Mouse (Mus musculus): Measurements from ENCODE around the gene Rgl1.

Rgl1 gene

GRCm38 (mm10) chr1:152713924-152714323 is 52.2 kb downstream of the Rgl1 start:
- no peak for DNase-seq

GRCm38 (mm10) chr1:152711037-152711436 is 55.1 kb downstream of the Rgl1 start:
- DNase-seq, result no peak

- DNase-seq, result no peak
These were observed 58.6 kb downstream of the Rgl1 start for GRCm38 (mm10) chr1:152707560-152707959.

GRCm38 (mm10) chr1:152703941-152704340 is 62.2 kb downstream of the Rgl1 start:
- no peak for DNase-seq

GRCm38 (mm10) chr1:152702920-152703319 is 63.2 kb downstream of the Rgl1 start:
- DNase-seq, result no peak

GRCm38 (mm10) chr1:152701066-152701465 is 65.1 kb downstream of the Rgl1 start:
- no peak for DNase-seq

GRCm38 (mm10) chr1:152697341-152697740 is 68.8 kb downstream of the Rgl1 start:
- DNase-seq, result no peak

- DNase-seq, result no peak
These were observed 70.7 kb downstream of the Rgl1 start for GRCm38 (mm10) chr1:152695491-152695890.

GRCm38 (mm10) chr1:152689968-152690367 is 76.2 kb downstream of the Rgl1 start:
- no peak for DNase-seq

- no peak for DNase-seq
These were observed 78.4 kb downstream of the Rgl1 start for GRCm38 (mm10) chr1:152687733-152688181.

- DNase-seq, result no peak
These were observed 78.9 kb downstream of the Rgl1 start for GRCm38 (mm10) chr1:152687099-152687730.

GRCm38 (mm10) chr1:152685531-152685930 is 80.6 kb downstream of the Rgl1 start:
- DNase-seq, result no peak

- no peak for DNase-seq
These were observed 83.6 kb downstream of the Rgl1 start for GRCm38 (mm10) chr1:152682368-152683194.

- no peak for DNase-seq
These were observed 84.3 kb downstream of the Rgl1 start for GRCm38 (mm10) chr1:152681676-152682367.

- DNase-seq, result no peak
These were observed 85.0 kb downstream of the Rgl1 start for GRCm38 (mm10) chr1:152681116-152681515.

- DNase-seq, result no peak
These were observed 87.7 kb downstream of the Rgl1 start for GRCm38 (mm10) chr1:152678451-152678850.

GRCm38 (mm10) chr1:152677482-152678211 is 88.5 kb downstream of the Rgl1 start:
- no peak for DNase-seq

- no peak for DNase-seq
These were observed 96.5 kb downstream of the Rgl1 start for GRCm38 (mm10) chr1:152669446-152670180.

GRCm38 (mm10) chr1:152660436-152660835 is 105.7 kb downstream of the Rgl1 start:
- no peak for DNase-seq

- DNase-seq, result no peak
These were observed 106.2 kb downstream of the Rgl1 start for GRCm38 (mm10) chr1:152659961-152660360.

- no peak for DNase-seq
These were observed 109.5 kb downstream of the Rgl1 start for GRCm38 (mm10) chr1:152656601-152657000.

GRCm38 (mm10) chr1:152654851-152655250 is 111.3 kb downstream of the Rgl1 start:
- DNase-seq, result no peak

All from cerebellum, adult 8-10 months (tissue).